Mouse (Mus musculus) forebrain, embryonic 11.5 days (tissue): ENCODE measurements around the gene Yars2. TPM values are rescaled to one million over a fixed set of nuclear protein-coding genes. Genes with fewer than 3 reads are reported as not detected.
"Not testable (repeated sequence)": the region's sequence is repeated elsewhere in the genome, so short reads cannot be mapped to it uniquely, and the experiment has no call there.

ENCODE experiments used
- ATAC-seq: fragments of 200-750 bp; cut with Nextera tagmentation; replicated peaks from 2 replicates; pipeline ENCODE4 v1.8.0; 2017; ENCODE audit warnings: moderate TSS enrichment; ENCODE audit not compliant: low FRiP score
- DNase-seq: peaks from one replicate; pipeline ENCODE4 v3.0.0-alpha.2; 2017; ENCODE audit warnings: low spot score
- H3K27ac ChIP-seq: fragments of 300-500 bp; sonication (generic); 2 replicates; pipeline ENCODE4 v1.5.1; 2014; ENCODE audit warnings: low read depth, low read length
- H3K27me3 ChIP-seq: fragments of 300-500 bp; sonication (generic); 2 replicates; pipeline ENCODE4 v1.6.1; 2014; ENCODE audit warnings: mild to moderate bottlenecking, low read length, mixed read lengths; ENCODE audit not compliant: control insufficient read depth, insufficient read depth
- H3K36me3 ChIP-seq: fragments of 300-500 bp; sonication (generic); 2 replicates; pipeline ENCODE4 v1.6.1; 2014; ENCODE audit warnings: mild to moderate bottlenecking, low read length, moderate library complexity, mixed read lengths; ENCODE audit not compliant: control insufficient read depth, insufficient read depth
- H3K4me1 ChIP-seq: fragments of 300-500 bp; sonication (generic); replicated peaks from 2 replicates; pipeline ENCODE4 v1.6.1; 2014; ENCODE audit warnings: low read length, mixed read lengths; ENCODE audit not compliant: control insufficient read depth, insufficient read depth
- H3K4me2 ChIP-seq: fragments of 300-500 bp; sonication (generic); 2 replicates; pipeline ENCODE4 v1.6.1; 2014; ENCODE audit warnings: low read depth, mild to moderate bottlenecking, low read length, moderate library complexity, mixed read lengths; ENCODE audit not compliant: severe bottlenecking
- H3K4me3 ChIP-seq: fragments of 300-500 bp; sonication (generic); 2 replicates; pipeline ENCODE4 v1.5.1; 2014; ENCODE audit warnings: low read depth, low read length
- H3K9ac ChIP-seq: fragments of 300-500 bp; sonication (generic); 2 replicates; pipeline ENCODE4 v1.6.1; 2014; ENCODE audit warnings: low read length
- H3K9me3 ChIP-seq: fragments of 300-500 bp; sonication (generic); 2 replicates; pipeline ENCODE4 v1.6.1; 2016; ENCODE audit warnings: low read length, mixed read lengths; ENCODE audit not compliant: control insufficient read depth
- WGBS: fragments of 180-500 bp; shearing (Covaris S2); extraction: QIAGEN DNeasy Blood & Tissue Kit; methylation state at CpG from one replicate; pipeline ENCODE4 v1.1.7; 2014; 5-methylcytosine and 5-hydroxymethylcytosine counted together
- polyA plus RNA-seq: library from polyadenylated mRNA; unstranded; fragments of >200 nt; fragmentation: Nextera tagmentation; extraction: Ambion mirVana; gene quantifications from 2 replicates; pipeline ENCODE4 v1.2.1, GENCODE M21; 2014

The Yars2 gene
- polyA plus RNA-seq, 1 experiment from 2014 or later = 44.3 TPM

DNA sequence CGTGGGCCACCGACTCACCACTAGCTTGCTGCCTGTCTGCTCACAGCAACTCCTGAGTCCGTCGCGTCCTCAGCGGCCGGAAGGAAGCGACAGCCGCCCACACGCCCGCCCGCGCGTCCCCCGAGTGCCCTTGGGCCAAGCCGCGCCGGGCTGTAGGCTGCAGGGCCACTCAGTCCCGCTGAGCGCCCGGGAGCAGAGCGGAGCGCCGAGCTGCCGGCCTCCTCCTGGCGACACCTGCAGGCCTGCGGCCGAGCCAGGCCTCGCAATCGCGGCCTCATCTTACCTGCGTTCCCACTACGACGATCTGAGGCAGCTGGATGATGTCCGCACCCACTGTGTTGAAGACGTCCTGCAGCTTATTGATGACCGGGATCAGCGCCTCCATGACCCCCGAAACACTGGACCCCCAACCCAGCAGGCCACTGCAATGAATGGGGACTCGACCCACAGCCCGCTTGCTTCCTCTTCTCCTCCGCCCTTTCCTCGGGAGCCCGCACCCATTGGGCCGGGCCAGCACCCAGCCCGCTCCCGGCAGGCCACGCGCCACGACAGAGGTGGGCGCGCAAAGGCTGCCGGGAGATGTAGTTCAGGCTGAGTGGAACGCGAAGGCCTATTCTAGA lies 55.8 kb downstream of the Yars2 start, which contains the start of gene Dnm1l:
Gene Dnm1l (minus strand): TSS at position 479 of the 620 bp plus-strand sequence.
- peak; percentile 93 for DNase-seq
- H3K4me2 ChIP-seq = peak within 1 kb of the TSS; percentile 55
- H3K9me3 ChIP-seq = no peaks in the 10 kb centered on the region
- under 1% methylated on average over 55 of the region's 55 CpGs for WGBS
- peak; percentile 99 for ATAC-seq
- no peaks in the 10 kb centered on the region for H3K36me3 ChIP-seq
- H3K27ac ChIP-seq = peak within 1 kb of the TSS; percentile 82
- no peaks in the 10 kb centered on the region; the same call in 1 of the 2 replicates for H3K4me1 ChIP-seq
- H3K4me3 ChIP-seq = peak within 1 kb of the TSS; percentile 91
- H3K27me3 ChIP-seq = no peaks in the 10 kb centered on the region
- peak within 1 kb of the TSS; percentile 86 for H3K9ac ChIP-seq

DNA sequence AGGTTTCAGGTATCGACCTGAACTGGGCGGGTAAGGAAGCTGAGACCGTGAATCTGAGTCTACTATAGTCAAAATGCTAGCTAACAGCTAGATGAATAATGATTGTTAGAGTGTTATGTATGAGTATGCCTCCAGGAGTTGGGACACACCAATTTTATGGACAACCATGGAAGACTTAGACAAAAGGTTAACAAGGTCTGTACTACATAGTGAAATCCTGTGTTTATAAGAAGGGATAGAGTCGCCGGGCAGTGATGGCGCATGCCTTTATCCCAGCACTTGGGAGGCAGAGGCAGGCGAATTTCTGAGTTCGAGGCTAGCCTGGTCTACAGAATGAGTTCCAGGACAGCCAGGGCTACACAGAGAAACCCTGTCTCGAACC lies 56.3 kb downstream of the Yars2 start:
- 58% methylated on average over 9 of the region's 9 CpGs for WGBS
- ATAC-seq, H3K9ac ChIP-seq, H3K27ac ChIP-seq, DNase-seq, H3K9me3 ChIP-seq, H3K36me3 ChIP-seq, H3K4me1 ChIP-seq, H3K27me3 ChIP-seq: not testable (repeated sequence)
- H3K4me2 ChIP-seq = peak overlapping the region; percentile 29; the same call in 1 of the 2 replicates
- H3K4me3 ChIP-seq = peak overlapping the region; percentile 91

Other genes with a start within 250 kb of the Yars2 start
- 4.0 and 4.4 TPM in 2 replicates for gene Pkp2, start 89.6 kb upstream of the Yars2 start, polyA plus RNA-seq
- 69.0 and 76.3 TPM in 2 replicates for gene Dnm1l, start 56.0 kb downstream of the Yars2 start, polyA plus RNA-seq